Mouse (Mus musculus): ENCODE measurements around the gene Olfr1080. TPM values are rescaled to one million over a fixed set of nuclear protein-coding genes. Genes with fewer than 3 reads are reported as not detected.
"Not testable (repeated sequence)": the region's sequence is repeated elsewhere in the genome, so short reads cannot be mapped to it uniquely, and the experiment has no call there.

Gene Olfr1080
- not detected in 2 replicates for polyA plus RNA-seq (2016; fragmentation: Nextera tagmentation; extraction: Ambion mirVana)

DNA sequence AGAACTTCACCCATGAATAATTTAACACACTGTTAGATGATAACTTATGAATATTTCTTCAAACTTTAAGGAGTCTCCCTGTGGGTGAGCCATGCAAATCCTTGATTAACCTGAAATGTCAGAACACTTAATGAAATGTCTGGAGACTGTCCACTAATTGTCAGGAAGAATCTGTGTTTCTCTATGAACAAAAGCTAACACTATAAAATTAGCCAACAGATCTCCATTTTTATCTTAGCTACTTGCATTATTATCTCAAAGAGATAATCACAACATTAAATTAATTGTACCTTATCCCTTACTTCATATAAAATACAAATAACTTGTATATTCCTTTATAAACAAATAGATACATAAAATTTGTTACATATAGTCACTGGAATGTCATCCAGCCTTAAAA lies at the start of gene Olfr1080:
Gene Olfr1080 (minus strand): TSS at position 101 of the 400 bp plus-strand sequence.
- H3K9me3 ChIP-seq (replicated peaks); H3K27me3 ChIP-seq; H3K27ac ChIP-seq; H3K4me2 ChIP-seq (replicated peaks); H3K4me1 ChIP-seq; H3K9ac ChIP-seq; H3K36me3 ChIP-seq; ATAC-seq (ENCODE audit: low FRiP score); H3K4me3 ChIP-seq: not testable (repeated sequence)

DNA sequence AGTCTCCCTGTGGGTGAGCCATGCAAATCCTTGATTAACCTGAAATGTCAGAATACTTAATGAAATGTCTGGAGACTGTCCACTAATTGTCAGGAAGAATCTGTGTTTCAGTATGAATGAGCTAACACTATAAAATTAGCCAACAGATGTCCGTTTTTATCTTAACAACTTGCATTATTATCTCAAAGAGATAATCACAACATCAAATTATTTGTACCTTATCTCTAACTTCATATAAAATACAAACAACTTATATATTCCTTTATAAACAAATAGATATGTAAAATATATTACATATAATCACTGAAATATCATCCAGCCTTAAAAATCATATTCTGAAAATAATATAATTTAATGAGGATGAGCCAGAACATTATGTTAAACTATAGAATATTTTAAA lies 40.8 kb upstream of the Olfr1080 start, which contains the start of gene Olfr1082:
Gene Olfr1082 (minus strand): TSS at position 101 of the 400 bp plus-strand sequence.
- not testable (repeated sequence) for H3K4me2 ChIP-seq (replicated peaks); H3K9me3 ChIP-seq (replicated peaks); H3K9ac ChIP-seq; H3K36me3 ChIP-seq; ATAC-seq (ENCODE audit: low FRiP score); H3K4me1 ChIP-seq; H3K27me3 ChIP-seq; H3K4me3 ChIP-seq; H3K27ac ChIP-seq
- WGBS, result 71% methylated on average over 1 of the region's 1 CpGs

DNA sequence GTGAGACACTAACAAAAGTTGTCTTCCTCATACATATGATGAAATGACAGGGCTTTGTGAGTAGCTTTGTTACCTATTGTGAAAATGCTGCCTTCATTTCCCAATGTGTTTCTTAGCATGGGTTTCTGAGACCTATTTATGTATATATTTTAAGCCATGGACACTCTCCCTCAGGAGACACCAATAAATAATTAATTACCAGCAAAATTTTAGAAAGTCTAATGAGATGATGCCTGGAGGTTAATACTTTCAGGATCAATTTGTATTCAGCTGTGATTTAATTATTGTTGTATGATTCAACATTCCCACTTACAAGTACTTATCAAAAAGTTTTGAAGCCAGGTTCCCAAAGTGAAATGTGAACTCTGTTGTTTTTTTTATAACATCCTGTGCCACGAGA lies 15.7 kb downstream of the Olfr1080 start, which contains the start of gene Olfr1079:
Gene Olfr1079 (minus strand): TSS at position 101 of the 400 bp plus-strand sequence.
- H3K4me2 ChIP-seq (replicated peaks), result no peak within 1 kb of the TSS
- no peak within 1 kb of the TSS for H3K4me3 ChIP-seq
- H3K27me3 ChIP-seq, result no peaks in the 10 kb centered on the region
- 73% methylated on average over 1 of the region's 1 CpGs for WGBS
- ATAC-seq (ENCODE audit: low FRiP score), result no peak
- no peak within 1 kb of the TSS for H3K9ac ChIP-seq
- no peaks in the 10 kb centered on the region for H3K4me1 ChIP-seq
- no peaks in the 10 kb centered on the region for H3K9me3 ChIP-seq (replicated peaks)
- no peak within 1 kb of the TSS for H3K27ac ChIP-seq
- no peaks in the 10 kb centered on the region for H3K36me3 ChIP-seq

DNA sequence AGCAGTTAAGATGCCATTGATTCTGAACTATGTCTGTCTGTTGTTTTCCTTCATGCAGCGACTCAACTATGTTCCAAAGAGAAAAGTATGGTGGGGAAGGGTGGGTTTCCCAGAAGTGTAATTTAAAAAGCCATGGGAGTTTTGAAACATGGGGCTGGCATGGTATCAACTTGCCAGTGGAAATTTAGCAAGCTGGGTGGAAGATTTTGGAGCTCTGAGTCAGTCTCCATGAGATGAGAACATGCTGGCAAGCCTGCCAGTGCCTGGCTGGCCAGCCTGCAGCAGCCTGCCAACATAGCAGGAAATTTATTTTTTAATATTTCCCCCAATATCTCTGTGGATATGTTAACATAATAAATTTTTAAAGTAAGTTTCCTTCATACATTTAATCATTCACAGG lies 27.0 kb downstream of the Olfr1080 start:
- Histone ChIP-seq H3K4me2 (replicated peaks) (no peak overlapping the region), H3K36me3 (no peaks in the 10 kb centered on the region), H3K9me3 (replicated peaks) (no peaks in the 10 kb centered on the region), H3K27ac (no peak overlapping the region), H3K4me3 (no peak overlapping the region), H3K4me1 (no peaks in the 10 kb centered on the region), H3K9ac (no peak overlapping the region), H3K27me3 (no peaks in the 10 kb centered on the region)
- no peak for ATAC-seq (ENCODE audit: low FRiP score)
- WGBS, result 77% methylated on average over 1 of the region's 1 CpGs

DNA sequence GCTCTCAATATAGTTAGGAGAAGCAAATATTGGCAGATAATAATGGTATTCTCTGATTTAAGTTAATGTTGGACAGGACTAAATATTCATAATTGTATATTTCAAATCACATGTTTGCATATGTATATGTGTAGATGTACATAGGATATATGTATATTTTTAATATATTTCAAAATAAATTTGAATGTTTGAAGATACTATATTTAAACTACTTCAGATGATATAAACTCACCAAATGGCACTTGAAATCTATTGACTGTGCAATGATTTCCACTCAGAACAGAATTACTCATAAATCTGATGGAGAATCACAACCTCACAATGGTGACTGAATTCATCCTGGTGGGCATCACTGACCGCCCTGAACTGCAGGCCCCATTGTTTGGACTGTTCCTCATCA lies 49.9 kb downstream of the Olfr1080 start, which contains the start of gene Olfr1076:
Gene Olfr1076 (plus strand): TSS at position 301 of the 400 bp plus-strand sequence.
- Histone ChIP-seq H3K27me3 (no peaks in the 10 kb centered on the region), H3K4me1 (no peaks in the 10 kb centered on the region), H3K36me3 (no peaks in the 10 kb centered on the region), H3K4me2 (replicated peaks) (no peak within 1 kb of the TSS), H3K9ac (no peak within 1 kb of the TSS), H3K27ac (no peak within 1 kb of the TSS), H3K9me3 (replicated peaks) (no peaks in the 10 kb centered on the region), H3K4me3 (no peak within 1 kb of the TSS)
- WGBS, result 91% methylated on average over 1 of the region's 1 CpGs
- ATAC-seq (ENCODE audit: low FRiP score), result no peak

Other genes with a start within 250 kb of the Olfr1080 start
- gene Olfr1053, start 243.0 kb downstream of the Olfr1080 start, polyA plus RNA-seq (2016; fragmentation: Nextera tagmentation; extraction: Ambion mirVana), result not detected in 2 replicates
- not detected in 2 replicates for gene Olfr1054, start 222.8 kb downstream of the Olfr1080 start, polyA plus RNA-seq (2016; fragmentation: Nextera tagmentation; extraction: Ambion mirVana)
- gene Olfr1055, start 208.0 kb downstream of the Olfr1080 start, polyA plus RNA-seq (2016; fragmentation: Nextera tagmentation; extraction: Ambion mirVana), result not detected in 2 replicates
- gene Olfr1056, start 195.8 kb downstream of the Olfr1080 start, polyA plus RNA-seq (2016; fragmentation: Nextera tagmentation; extraction: Ambion mirVana), result not detected in 2 replicates
- gene Olfr1057, start 179.8 kb downstream of the Olfr1080 start, polyA plus RNA-seq (2016; fragmentation: Nextera tagmentation; extraction: Ambion mirVana), result not detected in 2 replicates
- not detected in 2 replicates for gene Olfr1058, start 169.7 kb downstream of the Olfr1080 start, polyA plus RNA-seq (2016; fragmentation: Nextera tagmentation; extraction: Ambion mirVana)
- not detected in 2 replicates for gene Olfr1061, start 144.2 kb downstream of the Olfr1080 start, polyA plus RNA-seq (2016; fragmentation: Nextera tagmentation; extraction: Ambion mirVana)
- gene Olfr1062, start 131.5 kb downstream of the Olfr1080 start, polyA plus RNA-seq (2016; fragmentation: Nextera tagmentation; extraction: Ambion mirVana), result not detected in 2 replicates
- gene Olfr1065, start 107.6 kb downstream of the Olfr1080 start, polyA plus RNA-seq (2016; fragmentation: Nextera tagmentation; extraction: Ambion mirVana), result not detected in 2 replicates
- gene Olfr1066, start 102.0 kb downstream of the Olfr1080 start, polyA plus RNA-seq (2016; fragmentation: Nextera tagmentation; extraction: Ambion mirVana), result not detected in 2 replicates
- not detected in 2 replicates for gene Olfr228, start 70.8 kb downstream of the Olfr1080 start, polyA plus RNA-seq (2016; fragmentation: Nextera tagmentation; extraction: Ambion mirVana)
- not detected in 2 replicates for gene Olfr1076, start 49.8 kb downstream of the Olfr1080 start, polyA plus RNA-seq (2016; fragmentation: Nextera tagmentation; extraction: Ambion mirVana)
- not detected in 2 replicates for gene Olfr1079, start 15.8 kb downstream of the Olfr1080 start, polyA plus RNA-seq (2016; fragmentation: Nextera tagmentation; extraction: Ambion mirVana)
- gene Olfr1082, start 40.7 kb upstream of the Olfr1080 start, polyA plus RNA-seq (2016; fragmentation: Nextera tagmentation; extraction: Ambion mirVana), result not detected in 2 replicates
- gene Olfr1084, start 81.5 kb upstream of the Olfr1080 start, polyA plus RNA-seq (2016; fragmentation: Nextera tagmentation; extraction: Ambion mirVana), result not detected in 2 replicates
- not detected in 2 replicates for gene Olfr1085, start 103.8 kb upstream of the Olfr1080 start, polyA plus RNA-seq (2016; fragmentation: Nextera tagmentation; extraction: Ambion mirVana)
- not detected in 2 replicates for gene Olfr1086, start 121.9 kb upstream of the Olfr1080 start, polyA plus RNA-seq (2016; fragmentation: Nextera tagmentation; extraction: Ambion mirVana)
- not detected in 2 replicates for gene Olfr1087, start 140.2 kb upstream of the Olfr1080 start, polyA plus RNA-seq (2016; fragmentation: Nextera tagmentation; extraction: Ambion mirVana)
- not detected in 2 replicates for gene Olfr1089, start 175.5 kb upstream of the Olfr1080 start, polyA plus RNA-seq (2016; fragmentation: Nextera tagmentation; extraction: Ambion mirVana)
- not detected in 2 replicates for gene Olfr1090, start 200.8 kb upstream of the Olfr1080 start, polyA plus RNA-seq (2016; fragmentation: Nextera tagmentation; extraction: Ambion mirVana)
- gene Olfr1093, start 224.2 kb upstream of the Olfr1080 start, polyA plus RNA-seq (2016; fragmentation: Nextera tagmentation; extraction: Ambion mirVana), result not detected in 2 replicates

All from hindbrain, embryonic 12.5 days (tissue).